In the genomic region with DNA sequence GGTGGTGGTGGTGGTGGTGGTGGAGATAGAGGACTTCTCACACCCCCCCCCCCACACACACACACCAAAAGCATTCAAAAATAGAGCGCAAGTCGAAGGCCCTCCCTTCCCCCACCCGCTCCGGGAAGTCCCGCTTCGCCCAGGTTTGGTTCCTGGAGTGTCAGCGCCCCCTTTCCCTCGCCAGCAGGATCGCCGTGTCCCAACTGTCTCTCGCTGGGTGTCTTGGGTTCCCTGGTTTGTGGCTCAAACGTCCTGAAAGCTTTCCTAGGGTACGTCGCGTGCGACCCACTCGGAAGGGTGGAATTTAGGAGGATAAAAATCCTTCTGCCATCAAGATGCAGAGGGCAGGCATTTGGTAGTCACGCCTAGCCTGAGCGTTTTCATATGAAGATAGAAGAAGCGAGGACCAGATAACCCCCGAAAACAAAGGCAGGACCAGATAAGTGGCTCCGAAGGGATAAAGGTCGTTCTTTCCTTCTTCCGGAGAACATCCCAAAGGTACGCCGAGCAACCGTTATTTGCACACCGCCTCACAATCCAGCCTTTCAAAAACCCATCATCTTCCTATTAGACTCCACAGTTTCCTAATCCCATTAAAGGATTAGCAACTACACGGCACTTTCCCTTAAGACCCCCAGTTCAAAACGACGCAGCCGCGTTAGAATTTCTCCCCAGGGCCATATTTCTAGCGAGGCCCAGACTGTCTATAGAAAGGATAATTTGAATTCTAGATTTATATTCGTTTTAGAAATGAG, we compare ENCODE assay signal across 7 mouse cellular contexts. TPM values are rescaled to one million over a fixed set of nuclear protein-coding genes. Genes with fewer than 3 reads are reported as not detected.
A peak's percentile ranks its signal among the peaks of the same experiment; 100 is the strongest.
DNase-seq lines count a peak whose midpoint lies in the region; ATAC-seq and TF ChIP-seq lines count a peak whose summit lies in the region.

No protein-coding gene starts in this region.

- no peaks in the 10 kb centered on the region for H3K36me3 ChIP-seq in CH12.LX (replicated peaks in 1 of 2; ENCODE audit: control insufficient read depth in 1 of 2, insufficient read depth in 1 of 2, low read length in 1 of 2)
- no peaks in the 10 kb centered on the region for H3K36me3 ChIP-seq in embryonic facial prominence, embryonic 12.5 days
- no peaks in the 10 kb centered on the region for H3K36me3 ChIP-seq in heart, embryonic 11.5 days (ENCODE audit: control insufficient read depth, insufficient read depth, low read length)
- no peaks in the 10 kb centered on the region for H3K36me3 ChIP-seq in kidney, embryonic 14.5 days (ENCODE audit: control insufficient read depth, insufficient read depth, low read length)
- no peaks in the 10 kb centered on the region for H3K36me3 ChIP-seq in lung, postnatal 0 days (ENCODE audit: insufficient read depth, low read length)

- H3K27ac ChIP-seq in CH12.LX (ENCODE audit: insufficient read depth, low read depth) = no peak overlapping the region
- H3K27ac ChIP-seq in embryonic facial prominence, embryonic 12.5 days = peak overlapping the region; percentile 100
- H3K27ac ChIP-seq in heart, embryonic 11.5 days (ENCODE audit: low read depth, low read length) = peak overlapping the region; percentile 29
- H3K27ac ChIP-seq in kidney, embryonic 14.5 days (ENCODE audit: low read depth, low read length) = peak overlapping the region; percentile 14; the same call in 1 of the 2 replicates
- peak overlapping the region; percentile 43; the same call in 1 of the 2 replicates for H3K27ac ChIP-seq in lung, postnatal 0 days (ENCODE audit: low read length)

- DNase-seq in CH12.LX (ENCODE audit: extremely low read depth) = peak; percentile 24
- peak; percentile 60 for DNase-seq in Muller cell, postnatal 12 days (ENCODE audit: inconsistent ontology term)
- peak; percentile 85 for DNase-seq in lung, postnatal 0 days (ENCODE audit: low spot score)
- DNase-seq in skeletal muscle tissue, adult 2 months (ENCODE audit: low read depth, low spot score) = peak; percentile 52

- H3K27me3 ChIP-seq in CH12.LX (replicated peaks) = peaks cover 20% of the 10 kb centered on the region
- H3K27me3 ChIP-seq in embryonic facial prominence, embryonic 12.5 days = no peaks in the 10 kb centered on the region; the same call in 1 of the 2 replicates
- H3K27me3 ChIP-seq in heart, embryonic 11.5 days (ENCODE audit: control insufficient read depth, insufficient read depth, low read length) = peaks cover 62% of the 10 kb centered on the region
- peaks cover 56% of the 10 kb centered on the region for H3K27me3 ChIP-seq in kidney, embryonic 14.5 days (ENCODE audit: control insufficient read depth, insufficient read depth, low read length)
- H3K27me3 ChIP-seq in lung, postnatal 0 days (replicated peaks; ENCODE audit: insufficient read depth, low read length) = peaks cover 60% of the 10 kb centered on the region

- H3K79me2 ChIP-seq in CH12.LX (replicated peaks; ENCODE audit: control insufficient read depth, extremely low read depth, insufficient read depth, poor library complexity, severe bottlenecking) = no peaks in the 10 kb centered on the region

- WGBS in embryonic facial prominence, embryonic 12.5 days = under 1% methylated on average over 35 of the region's 35 CpGs
- under 1% methylated on average over 35 of the region's 35 CpGs for WGBS in heart, embryonic 11.5 days (ENCODE audit: insufficient replicate concordance)
- WGBS in kidney, embryonic 14.5 days = under 1% methylated on average over 35 of the region's 35 CpGs
- WGBS in lung, postnatal 0 days = 1% methylated on average over 35 of the region's 35 CpGs

- peak; percentile 58 for TF ChIP-seq RAD21 in CH12.LX (IDR thresholded peaks at IDR 0.05; ENCODE audit: low read depth, low read length)

- TF ChIP-seq CTCF in CH12.LX (conservative IDR thresholded peaks at IDR 0.05 in 1 of 2, IDR thresholded peaks at IDR 0.05 in 1 of 2; ENCODE audit: low read depth in 2 of 2, low read length in 2 of 2) = peak in 1 of 2 experiments; percentile 61; a peak in 2 of 4 replicates
- TF ChIP-seq CTCF in lung, postnatal 0 days (IDR thresholded peaks at IDR 0.05) = peak; percentile 81

- peaks cover 0 to 17% of the 10 kb centered on the region in 2 experiments; a peak in 2 of 4 replicates for H3K4me1 ChIP-seq in CH12.LX (ENCODE audit: control insufficient read depth in 1 of 2, insufficient read depth in 2 of 2)
- H3K4me1 ChIP-seq in embryonic facial prominence, embryonic 12.5 days = peaks cover 28% of the 10 kb centered on the region
- peaks cover 28% of the 10 kb centered on the region for H3K4me1 ChIP-seq in heart, embryonic 11.5 days (ENCODE audit: control insufficient read depth, insufficient read depth, low read length)
- H3K4me1 ChIP-seq in kidney, embryonic 14.5 days (ENCODE audit: control insufficient read depth, insufficient read depth, low read length) = peaks cover 18% of the 10 kb centered on the region
- H3K4me1 ChIP-seq in lung, postnatal 0 days (ENCODE audit: insufficient read depth, low read depth, low read length) = 0 out of 2 replicates have a peak, but pooled peaks cover 3% of the 10 kb centered on the region

- H3K4me3 ChIP-seq in CH12.LX (replicated peaks in 1 of 3; ENCODE audit: low read depth in 2 of 3, low read length in 2 of 3, poor library complexity in 1 of 3) = no peak overlapping the region
- H3K4me3 ChIP-seq in embryonic facial prominence, embryonic 12.5 days = peak overlapping the region; percentile 79
- H3K4me3 ChIP-seq in heart, embryonic 11.5 days (ENCODE audit: low read depth, low read length) = peak overlapping the region; percentile 62
- H3K4me3 ChIP-seq in kidney, embryonic 14.5 days (ENCODE audit: low read length) = peak overlapping the region; percentile 59
- peak overlapping the region; percentile 43; the same call in 1 of the 2 replicates for H3K4me3 ChIP-seq in lung, postnatal 0 days (ENCODE audit: low read depth, low read length)

- no peak for TF ChIP-seq POLR2A in CH12.LX (IDR thresholded peaks at IDR 0.05; ENCODE audit: low read depth, low read length)

- H3K4me2 ChIP-seq in CH12.LX (ENCODE audit: insufficient read depth, low read depth, poor library complexity, severe bottlenecking) = no peak overlapping the region
- peak overlapping the region; percentile 63 for H3K4me2 ChIP-seq in embryonic facial prominence, embryonic 12.5 days (replicated peaks)
- H3K4me2 ChIP-seq in heart, embryonic 11.5 days = peak overlapping the region; percentile 70
- H3K4me2 ChIP-seq in kidney, embryonic 14.5 days (replicated peaks; ENCODE audit: low read depth, low read length) = peak overlapping the region; percentile 87
- peak overlapping the region; percentile 29 for H3K4me2 ChIP-seq in lung, postnatal 0 days (replicated peaks; ENCODE audit: low read depth, low read length)

- TF ChIP-seq EP300 in CH12.LX (IDR thresholded peaks at IDR 0.05; ENCODE audit: low read length) = no peak
- TF ChIP-seq EP300 in lung, postnatal 0 days (IDR thresholded peaks at IDR 0.05) = no peak

- no peak overlapping the region for H3K9ac ChIP-seq in CH12.LX (ENCODE audit: insufficient read depth, low read depth)
- peak overlapping the region; percentile 95 for H3K9ac ChIP-seq in embryonic facial prominence, embryonic 12.5 days
- no peak overlapping the region; the same call in 1 of the 2 replicates for H3K9ac ChIP-seq in heart, embryonic 11.5 days (ENCODE audit: low read depth, low read length)
- H3K9ac ChIP-seq in kidney, embryonic 14.5 days (ENCODE audit: low read depth, low read length) = no peak overlapping the region
- H3K9ac ChIP-seq in lung, postnatal 0 days (replicated peaks; ENCODE audit: low read depth) = no peak overlapping the region

- H3K9me3 ChIP-seq in CH12.LX (replicated peaks; ENCODE audit: low read length) = peaks cover 11% of the 10 kb centered on the region
- no peaks in the 10 kb centered on the region for H3K9me3 ChIP-seq in embryonic facial prominence, embryonic 12.5 days
- H3K9me3 ChIP-seq in heart, embryonic 11.5 days (replicated peaks; ENCODE audit: control insufficient read depth, low read length) = no peaks in the 10 kb centered on the region
- H3K9me3 ChIP-seq in kidney, embryonic 14.5 days (ENCODE audit: control insufficient read depth, low read length) = no peaks in the 10 kb centered on the region
- H3K9me3 ChIP-seq in lung, postnatal 0 days (ENCODE audit: low read length) = no peaks in the 10 kb centered on the region

- ATAC-seq in embryonic facial prominence, embryonic 12.5 days (ENCODE audit: insufficient number of reproducible peaks, insufficient read depth, low FRiP score, low TSS enrichment) = 0 out of 2 replicates have a peak, but pooled peaks have one; percentile 22
- ATAC-seq in heart, embryonic 11.5 days (replicated peaks; ENCODE audit: insufficient number of reproducible peaks, low FRiP score, low TSS enrichment) = no peak
- no peak; the same call in 1 of the 2 replicates for ATAC-seq in kidney, embryonic 14.5 days (ENCODE audit: low FRiP score, low TSS enrichment)
- ATAC-seq in lung, postnatal 0 days = peak; percentile 32; the same call in 1 of the 2 replicates

- in situ Hi-C loops in CH12.LX (cut with MboI; ENCODE audit: low pct_ligation_motif_present, low pct_unique_long_range_greater_than_20kb, low sequenced_read_pairs) = loop anchor here (10.0 to 25.0 kb wide), 5 partner anchors 357 to 1297 kb away; no protein-coding TSS in a partner anchor

- dilution Hi-C loops in CH12.LX (cut with MboI; ENCODE audit: extremely low pct_ligation_motif_present, extremely low pct_unique_long_range_greater_than_20kb, low sequenced_read_pairs) = no loop called here

TF ChIP-seq in CH12.LX, 34 proteins besides CTCF, POLR2A, EP300 and RAD21 (continues in another document):
- TF ChIP-seq NRF1 (IDR thresholded peaks at IDR 0.05; ENCODE audit: low read depth, low read length) (no peak), SIN3A (IDR thresholded peaks at IDR 0.05; ENCODE audit: low read length) (no peak), MAZ (IDR thresholded peaks at IDR 0.05; ENCODE audit: low read depth, low read length) (no peak), ZNF384 (IDR thresholded peaks at IDR 0.05; ENCODE audit: low read depth, low read length) (no peak), HCFC1 (IDR thresholded peaks at IDR 0.05; ENCODE audit: low read depth, low read length) (no peak), CHD2 (IDR thresholded peaks at IDR 0.05; ENCODE audit: low read length) (0 out of 2 replicates have a peak, but pooled peaks have one; percentile 31), SMC3 (IDR thresholded peaks at IDR 0.05; ENCODE audit: low read depth, low read length) (peak; percentile 40), PAX5 (IDR thresholded peaks at IDR 0.05; ENCODE audit: low read length) (no peak), CHD1 (IDR thresholded peaks at IDR 0.05; ENCODE audit: low read depth, low read length) (no peak), MAX (IDR thresholded peaks at IDR 0.05; ENCODE audit: low read length) (no peak)

RNA-seq across cellular contexts. Expression of gene Pdgfra, which starts 0.8 kb away (rescaled TPM):
- 0.04 and 0.25 TPM in 2 replicates for total RNA-seq in CH12.LX (2012; rRNA removed)
- total RNA-seq in CH12.LX (2014; rRNA removed) = 0.13 TPM in 1 of 2 replicates, not detected in the other
- 0.10 and 0.13 TPM in 2 replicates for polyA plus RNA-seq in CH12.LX (2012; ENCODE audit: insufficient read length, low read depth)
- 125 and 127 TPM in 2 replicates for polyA plus RNA-seq in embryonic facial prominence, embryonic 12.5 days (2016; fragmentation: Nextera tagmentation; extraction: Ambion mirVana)
- 28.0 and 37.4 TPM in 2 replicates for polyA plus RNA-seq in heart, embryonic 11.5 days (2014; fragmentation: Nextera tagmentation; extraction: Ambion mirVana)
- 23.0 and 56.8 TPM in 2 replicates for polyA plus RNA-seq in kidney, embryonic 14.5 days (2014; fragmentation: Nextera tagmentation; extraction: Ambion mirVana)
- 14.2 and 15.9 TPM in 2 replicates for polyA plus RNA-seq in lung, postnatal 0 days (2015; fragmentation: Nextera tagmentation; extraction: Ambion mirVana)

Comparison
In these comparisons a context has a peak if more than half of its experiments do, and no peak if none do; other contexts are left out.
1. DNase-seq: peak in every context shown above with its lines; median percentile 85 in lung, postnatal 0 days; 60 in Muller cell, postnatal 12 days; 52 in skeletal muscle tissue, adult 2 months; 24 in CH12.LX.
2. H3K4me3 ChIP-seq: peak in embryonic facial prominence, embryonic 12.5 days (single experiment), heart, embryonic 11.5 days (single experiment), kidney, embryonic 14.5 days (single experiment) and lung, postnatal 0 days (single experiment); none in CH12.LX (0 of 3).
3. ATAC-seq: peak in embryonic facial prominence, embryonic 12.5 days (single experiment) and lung, postnatal 0 days (single experiment); none in heart, embryonic 11.5 days (single experiment) and kidney, embryonic 14.5 days (single experiment).
4. RNA of gene Pdgfra, which starts 0.8 kb away (polyA plus RNA-seq): 125 to 127 TPM in embryonic facial prominence, embryonic 12.5 days, 23.0 to 56.8 TPM in kidney, embryonic 14.5 days, 28.0 to 37.4 TPM in heart, embryonic 11.5 days and 14.2 to 15.9 TPM in lung, postnatal 0 days; 0.10 to 0.13 TPM in CH12.LX; every median in the first group is over 10 times any median in the second.